Mouse (Mus musculus) cerebellum, adult 2 months (tissue): Measurements from ENCODE around the gene Rnd1. TPM values are rescaled to one million over a fixed set of nuclear protein-coding genes. Genes with fewer than 3 reads are reported as not detected.

ENCODE experiments used
- DNase-seq, 2 experiments: peaks; one replicate each; pipeline ENCODE4 v3.0.0; 2021
- H3K27ac ChIP-seq: fragments of 200-500 bp; 2 replicates; pipeline ENCODE4 v1.5.1; 2012; ENCODE audit warnings: low read length, control low read depth, inconsistent platforms; ENCODE audit not compliant: insufficient read depth
- H3K27me3 ChIP-seq: fragments of 200-500 bp; 2 replicates; pipeline ENCODE4 v1.6.1; 2012; ENCODE audit warnings: inconsistent platforms, mild to moderate bottlenecking, low read length, moderate library complexity; ENCODE audit not compliant: control insufficient read depth, insufficient read depth
- H3K4me1 ChIP-seq: fragments of 200-500 bp; 2 replicates; pipeline ENCODE4 v1.6.1; 2011; ENCODE audit warnings: low read length; ENCODE audit not compliant: control insufficient read depth, insufficient read depth
- H3K4me3 ChIP-seq: fragments of 200-500 bp; replicated peaks from 2 replicates; pipeline ENCODE3; 2011; ENCODE audit warnings: mild to moderate bottlenecking, low read depth, low read length, control low read depth; ENCODE audit not compliant: insufficient read depth
- CTCF ChIP-seq: fragments of 200-500 bp; IDR thresholded peaks from 2 replicates; pipeline ENCODE4 v1.5.1; 2011; ENCODE audit warnings: low read depth, mild to moderate bottlenecking, control low read depth, low read length, moderate library complexity, borderline replicate concordance; ENCODE audit not compliant: insufficient read depth
- POLR2A ChIP-seq: fragments of 200-500 bp; IDR thresholded peaks from 2 replicates; pipeline ENCODE4 v1.6.1; 2011; ENCODE audit warnings: low read length, control low read depth, borderline replicate concordance; ENCODE audit not compliant: insufficient read depth
- WGBS: fragments of 180-500 bp; shearing (Covaris S2); methylation state at CpG from one replicate; pipeline ENCODE4 v1.1.7; 2018; 5-methylcytosine and 5-hydroxymethylcytosine counted together
- polyA plus RNA-seq: library from polyadenylated mRNA; depleted of rRNA; stranded (reverse); fragments of >200 nt; gene quantifications from 2 replicates; pipeline ENCODE4 v1.2.3, GENCODE M21; 2012

Gene Rnd1
- polyA plus RNA-seq, 1 experiment = 42.4 TPM

DNA sequence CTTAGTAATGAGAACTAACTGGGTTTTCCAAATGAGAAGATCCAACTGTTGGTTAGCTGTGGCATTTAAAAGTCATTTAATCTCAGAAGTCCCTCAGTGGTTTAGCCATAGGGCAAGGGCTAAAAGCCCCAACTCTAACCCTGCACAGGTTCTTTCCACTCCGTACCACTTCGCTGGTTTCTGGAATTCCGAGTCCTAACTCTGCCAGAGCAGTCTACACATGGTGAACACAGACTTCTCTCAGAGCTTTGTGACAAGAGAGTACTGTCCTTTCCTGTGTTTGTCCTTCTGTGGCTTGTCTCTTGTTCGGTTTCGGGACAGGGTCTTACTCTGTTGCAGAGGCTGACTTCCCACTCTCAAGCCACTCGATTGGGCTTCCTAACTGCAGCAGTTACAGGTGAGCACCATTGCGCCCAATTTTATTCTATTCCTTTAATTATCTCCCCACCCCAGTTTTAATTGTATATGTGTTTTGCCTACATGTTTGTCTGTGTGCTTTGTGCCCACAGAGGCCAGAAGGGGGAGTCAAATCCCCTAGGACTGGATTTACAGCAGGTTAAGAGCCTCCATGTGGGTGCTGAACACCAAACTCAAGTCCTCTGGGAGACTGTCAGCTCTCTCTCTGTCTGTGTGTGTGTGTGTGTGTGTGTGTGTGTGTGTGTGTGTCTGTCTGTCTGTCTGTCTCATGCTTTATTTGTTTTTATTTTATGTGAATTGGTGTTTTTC lies 50.6 kb downstream of the Rnd1 start:
- H3K4me1 ChIP-seq = no peaks in the 10 kb centered on the region; the same call in 1 of the 2 replicates
- no peak overlapping the region for H3K27ac ChIP-seq
- TF ChIP-seq CTCF (no peak), POLR2A (no peak)
- no peak overlapping the region for H3K4me3 ChIP-seq
- 80% methylated on average over 7 of the region's 7 CpGs for WGBS
- H3K27me3 ChIP-seq = no peaks in the 10 kb centered on the region; the same call in 1 of the 2 replicates
- no peak for DNase-seq

GRCm38 (mm10) chr15:98626078-98626477 lies 51.2 kb downstream of the Rnd1 start:
- Histone ChIP-seq H3K4me3 (no peak overlapping the region), H3K4me1 (no peaks in the 10 kb centered on the region; the same call in 1 of the 2 replicates), H3K27ac (no peak overlapping the region), H3K27me3 (no peaks in the 10 kb centered on the region; the same call in 1 of the 2 replicates)
- DNase-seq = no peak
- 25% methylated on average over 8 of the region's 8 CpGs for WGBS
- no peak for TF ChIP-seq CTCF

DNA sequence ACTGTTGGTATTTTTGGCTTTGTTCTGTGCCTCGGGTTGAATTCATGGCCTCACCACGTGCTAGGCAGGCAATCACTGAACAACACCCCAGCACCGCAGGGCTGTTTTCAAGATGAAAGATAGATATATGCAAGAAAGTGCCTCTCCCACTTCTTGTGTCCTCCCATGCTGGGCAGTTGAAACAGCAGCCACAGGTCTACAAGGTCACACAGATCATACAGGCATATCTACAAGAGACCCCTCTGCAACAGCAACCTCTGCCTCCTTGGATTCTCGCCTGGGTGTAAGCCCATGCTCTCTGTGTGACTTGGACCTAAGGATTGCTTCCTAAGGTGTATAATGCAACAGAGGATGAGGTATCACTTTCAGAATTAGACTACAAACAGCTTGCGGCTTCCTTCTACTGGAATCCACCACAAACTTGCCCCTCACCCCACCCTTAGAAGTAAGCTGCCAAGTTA lies 53.9 kb downstream of the Rnd1 start:
- WGBS = 57% methylated on average over 5 of the region's 5 CpGs
- no peak for TF ChIP-seq POLR2A
- no peak for TF ChIP-seq CTCF
- Histone ChIP-seq H3K4me3 (no peak overlapping the region), H3K27me3 (no peaks in the 10 kb centered on the region; the same call in 1 of the 2 replicates), H3K4me1 (no peaks in the 10 kb centered on the region), H3K27ac (no peak overlapping the region)
- DNase-seq = no peak

DNA sequence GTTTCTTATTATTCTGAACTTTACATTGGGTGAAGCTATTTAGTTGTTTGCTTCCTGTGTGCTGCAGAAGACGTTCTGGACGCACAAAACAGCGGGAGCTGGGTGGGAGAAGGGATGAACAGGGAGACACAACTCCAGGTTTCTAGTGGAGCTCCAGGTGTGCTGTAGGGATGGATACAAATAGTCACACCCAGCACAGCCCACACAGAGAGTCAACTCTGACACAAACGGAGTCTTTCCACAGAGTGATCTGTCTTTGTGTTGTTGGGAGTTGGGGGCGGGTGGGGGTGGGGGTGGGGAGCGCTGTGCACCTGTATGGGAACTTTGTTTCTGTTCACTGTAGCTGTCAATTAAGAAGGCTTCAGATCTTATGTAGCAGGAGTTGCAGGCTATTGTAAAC lies 54.5 kb downstream of the Rnd1 start:
- TF ChIP-seq CTCF (no peak), POLR2A (no peak)
- H3K4me3 ChIP-seq = no peak overlapping the region
- DNase-seq = no peak
- H3K27me3 ChIP-seq = no peaks in the 10 kb centered on the region; the same call in 1 of the 2 replicates
- no peaks in the 10 kb centered on the region for H3K4me1 ChIP-seq
- no peak overlapping the region for H3K27ac ChIP-seq
- WGBS = 27% methylated on average over 6 of the region's 6 CpGs

DNA sequence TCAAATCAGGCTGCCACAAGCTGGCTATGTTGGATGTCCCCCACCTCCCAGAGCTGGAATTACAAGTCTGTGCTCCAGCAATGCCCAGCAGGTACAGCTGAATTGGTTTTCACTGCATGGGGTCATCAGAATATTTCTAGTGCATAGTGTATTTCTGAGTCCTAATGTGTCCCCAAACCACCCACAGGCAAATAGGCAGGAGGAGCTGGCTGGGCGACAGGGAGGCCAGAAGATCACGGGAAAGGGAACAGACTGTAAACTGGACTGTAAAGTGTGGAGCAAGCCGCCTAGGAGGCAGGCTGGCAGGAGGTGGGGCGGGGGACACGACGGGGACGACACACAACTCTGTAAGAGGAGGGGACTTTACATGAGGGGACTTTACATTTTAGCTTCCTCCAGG lies 55.1 kb downstream of the Rnd1 start:
- WGBS = 5% methylated on average over 7 of the region's 7 CpGs
- Histone ChIP-seq H3K27me3 (no peaks in the 10 kb centered on the region; the same call in 1 of the 2 replicates), H3K4me3 (no peak overlapping the region), H3K4me1 (no peaks in the 10 kb centered on the region), H3K27ac (no peak overlapping the region)
- no peak for TF ChIP-seq POLR2A
- no peak for TF ChIP-seq CTCF
- DNase-seq = no peak

DNA sequence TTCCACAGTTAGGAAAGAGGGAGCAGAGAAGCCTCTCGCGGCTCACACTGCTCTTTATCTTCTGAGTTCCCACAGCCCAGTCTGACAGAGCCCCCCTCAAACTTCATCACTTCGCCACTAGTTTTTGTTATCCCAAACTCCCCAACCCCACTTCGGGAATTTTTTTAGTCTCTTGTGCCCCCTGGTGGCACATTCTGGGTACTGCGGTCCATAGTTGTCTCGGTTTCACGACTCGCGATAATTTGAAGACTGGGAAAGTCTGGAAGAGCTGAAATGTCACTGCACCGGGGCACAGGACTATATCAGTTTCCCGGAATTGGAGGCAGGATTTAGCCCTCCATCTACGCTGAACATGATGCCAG lies 60.1 kb downstream of the Rnd1 start:
- TF ChIP-seq CTCF (peak; percentile 81), POLR2A (no peak)
- no peak overlapping the region for H3K27ac ChIP-seq
- peak; percentile 59 to 84 for DNase-seq
- H3K4me1 ChIP-seq = peaks cover 4% of the 10 kb centered on the region; the same call in 1 of the 2 replicates
- 1% methylated on average over 12 of the region's 12 CpGs for WGBS
- no peak overlapping the region for H3K4me3 ChIP-seq
- H3K27me3 ChIP-seq = no peaks in the 10 kb centered on the region

DNA sequence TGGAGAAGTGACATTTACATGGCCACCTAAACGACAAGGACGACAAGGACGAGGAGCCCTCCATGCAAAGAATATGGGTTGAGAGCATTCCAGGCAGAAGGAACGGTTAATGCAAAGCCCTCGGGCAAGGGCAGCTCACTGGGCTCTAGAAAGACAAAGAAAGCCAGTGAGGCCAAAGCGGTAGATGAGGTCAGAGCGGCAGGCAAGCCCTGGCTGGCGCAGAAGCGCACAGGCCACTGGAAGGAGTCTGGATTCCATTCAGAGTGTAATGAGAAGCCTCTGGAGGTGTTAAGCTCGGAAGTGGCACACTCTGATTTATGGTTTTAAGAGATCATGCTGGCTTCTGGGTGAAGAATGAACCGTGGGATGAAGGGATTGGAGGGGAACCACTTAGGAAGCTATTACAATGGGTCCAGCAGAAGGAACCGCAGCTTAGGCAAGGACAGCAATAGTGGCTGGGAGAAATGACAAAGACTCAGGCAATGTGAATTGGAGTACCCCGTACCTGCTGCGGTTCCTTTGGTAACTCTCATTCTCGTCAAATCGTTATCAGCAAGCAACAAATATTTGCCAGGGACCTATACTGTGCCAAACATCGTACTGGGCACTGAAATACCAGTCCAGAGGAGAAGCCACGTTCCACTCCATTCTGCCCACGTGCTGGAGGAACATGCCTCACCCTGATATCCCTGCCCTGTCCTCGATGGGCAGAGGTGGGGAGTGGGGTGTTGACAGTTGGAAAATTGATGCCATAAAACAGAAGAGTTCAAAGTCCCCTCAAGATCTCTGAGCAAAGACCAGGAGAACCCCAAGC lies 60.7 kb downstream of the Rnd1 start:
- TF ChIP-seq CTCF (no peak), POLR2A (no peak)
- WGBS = 53% methylated on average over 20 of the region's 20 CpGs

DNA sequence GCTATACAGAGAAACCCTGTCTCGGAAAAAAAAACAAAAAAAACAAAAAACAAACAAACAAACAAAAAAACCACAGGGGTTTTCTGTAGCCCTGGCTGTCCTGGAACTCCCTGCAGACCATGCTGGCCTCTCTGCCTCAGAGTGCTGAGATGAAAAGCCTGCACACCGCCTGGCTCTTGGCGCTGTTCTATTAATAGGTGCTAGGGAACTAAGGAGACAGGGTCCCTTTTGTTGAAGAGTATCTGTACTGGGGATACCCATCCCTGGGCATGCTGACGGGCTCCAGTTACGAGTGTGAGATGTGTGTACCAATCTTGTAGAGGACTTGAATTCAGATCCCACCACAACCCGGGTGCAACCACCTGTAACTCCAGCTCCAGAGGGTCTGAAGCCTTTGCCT lies 61.5 kb downstream of the Rnd1 start:
- Histone ChIP-seq H3K27ac (no peak overlapping the region), H3K27me3 (no peaks in the 10 kb centered on the region), H3K4me3 (no peak overlapping the region), H3K4me1 (peaks cover 4% of the 10 kb centered on the region; the same call in 1 of the 2 replicates)
- TF ChIP-seq CTCF = no peak
- no peak for TF ChIP-seq POLR2A
- DNase-seq = no peak
- WGBS = 78% methylated on average over 6 of the region's 6 CpGs

More for the DNA sequence above, 60.7 kb downstream of the Rnd1 start:
- no peaks in the 10 kb centered on the region for H3K27me3 ChIP-seq
- no peak for DNase-seq
- H3K27ac ChIP-seq = no peak overlapping the region
- peaks cover 4% of the 10 kb centered on the region; the same call in 1 of the 2 replicates for H3K4me1 ChIP-seq
- no peak overlapping the region for H3K4me3 ChIP-seq
